In genomic region chr1:191880247-191880646, GRCm38 (mm10) we compare ENCODE assay signal across 18 mouse cellular contexts. TPM values are rescaled to one million over a fixed set of nuclear protein-coding genes. Genes with fewer than 3 reads are reported as not detected.
DNase-seq lines count a peak whose midpoint lies in the region; ATAC-seq lines count a peak whose summit lies in the region.
"Had no signal": no experiment of that assay in that cellular context is flagged by ENCODE, and none has a peak within 500 bp of the region (broad histone marks: within the 10 kb centered on the region; RNA-seq: fewer than 3 reads in every experiment).

No protein-coding gene starts in this region.

- H3K9me3 ChIP-seq in midbrain, embryonic 11.5 days (ENCODE audit: control insufficient read depth, low read length): no peaks in the 10 kb centered on the region
- H3K9me3 ChIP-seq in midbrain, embryonic 13.5 days: no peaks in the 10 kb centered on the region
- H3K9me3 ChIP-seq in liver, embryonic 13.5 days (replicated peaks): no peaks in the 10 kb centered on the region
- H3K9me3 ChIP-seq: forebrain, embryonic 15.5 days; neural tube, embryonic 12.5 days had no signal

- H3K9ac ChIP-seq in midbrain, embryonic 11.5 days (ENCODE audit: low read length): no peak overlapping the region
- no peak overlapping the region for H3K9ac ChIP-seq in midbrain, embryonic 13.5 days (replicated peaks)
- peak overlapping the region; percentile 42; the same call in 1 of the 2 replicates for H3K9ac ChIP-seq in liver, embryonic 13.5 days
- H3K9ac ChIP-seq: forebrain, embryonic 15.5 days; lung, embryonic 14.5 days; neural tube, embryonic 12.5 days had no signal

- H3K4me3 ChIP-seq in midbrain, embryonic 11.5 days (ENCODE audit: low read depth, low read length): no peak overlapping the region
- no peak overlapping the region for H3K4me3 ChIP-seq in midbrain, embryonic 13.5 days (replicated peaks)
- H3K4me3 ChIP-seq in liver, embryonic 13.5 days (replicated peaks): no peak overlapping the region
- H3K4me3 ChIP-seq: forebrain, embryonic 15.5 days; neural tube, embryonic 12.5 days had no signal

- no peak overlapping the region for H3K27ac ChIP-seq in midbrain, embryonic 11.5 days (ENCODE audit: low read depth, low read length)
- no peak overlapping the region for H3K27ac ChIP-seq in midbrain, embryonic 13.5 days
- peak overlapping the region; percentile 84 for H3K27ac ChIP-seq in liver, embryonic 13.5 days
- H3K27ac ChIP-seq: forebrain, embryonic 15.5 days; neural tube, embryonic 12.5 days; stomach, postnatal 0 days had no signal

- no peaks in the 10 kb centered on the region for H3K4me1 ChIP-seq in midbrain, embryonic 11.5 days (ENCODE audit: control insufficient read depth, insufficient read depth, low read length)
- 0 out of 2 replicates have a peak, but pooled peaks cover 9% of the 10 kb centered on the region for H3K4me1 ChIP-seq in midbrain, embryonic 13.5 days (replicated peaks)
- H3K4me1 ChIP-seq in liver, embryonic 13.5 days (replicated peaks): peaks cover 75% of the 10 kb centered on the region
- H3K4me1 ChIP-seq: neural tube, embryonic 12.5 days had no signal

- no peaks in the 10 kb centered on the region for H3K27me3 ChIP-seq in midbrain, embryonic 11.5 days (ENCODE audit: control insufficient read depth, insufficient read depth, low read length)
- H3K27me3 ChIP-seq in midbrain, embryonic 13.5 days: no peaks in the 10 kb centered on the region
- H3K27me3 ChIP-seq in liver, embryonic 13.5 days: peaks cover 23% of the 10 kb centered on the region
- H3K27me3 ChIP-seq: forebrain, embryonic 15.5 days; neural tube, embryonic 12.5 days; Patski had no signal

- ATAC-seq in midbrain, embryonic 11.5 days (ENCODE audit: low FRiP score): no peak
- ATAC-seq in midbrain, embryonic 13.5 days: no peak
- ATAC-seq in liver, embryonic 13.5 days (ENCODE audit: low read depth): peak; percentile 75
- ATAC-seq in activated CD4-positive, CD25-positive, alpha-beta regulatory T cell, adult 4 months: no peak
- ATAC-seq: forebrain, embryonic 15.5 days; hindbrain, embryonic 16.5 days; Patski had no signal

- no peak overlapping the region for H3K4me2 ChIP-seq in midbrain, embryonic 11.5 days
- H3K4me2 ChIP-seq in midbrain, embryonic 13.5 days (replicated peaks): no peak overlapping the region
- H3K4me2 ChIP-seq in liver, embryonic 13.5 days: peak overlapping the region; percentile 48
- H3K4me2 ChIP-seq: forebrain, embryonic 15.5 days; lung, embryonic 14.5 days; neural tube, embryonic 12.5 days had no signal

- peak; percentile 49 for DNase-seq in midbrain, embryonic 11.5 days (ENCODE audit: low spot score, missing footprints)
- DNase-seq in c-Kit-negative CD71-positive TER-119-positive erythroid progenitor cells, embryonic 14.5 days (ENCODE audit: low read depth, low spot score): peak; percentile 70
- DNase-seq in liver, embryonic 13.5 days: peak; percentile 76
- no peak for DNase-seq in frontal cortex, postnatal 25 days (ENCODE audit: low spot score in 2 of 2)
- no peak for DNase-seq in kidney, postnatal 25 days
- DNase-seq: cerebellum, adult 11 months; heart, adult 18-20 months; heart, postnatal 36 days; lung, embryonic 14.5 days; right cerebral cortex, postnatal 14 days; thymus, postnatal 14 days had no signal

- no peaks in the 10 kb centered on the region for H3K36me3 ChIP-seq in midbrain, embryonic 11.5 days (ENCODE audit: control insufficient read depth, insufficient read depth, low read length)
- no peaks in the 10 kb centered on the region for H3K36me3 ChIP-seq in midbrain, embryonic 13.5 days
- H3K36me3 ChIP-seq in liver, embryonic 13.5 days: no peaks in the 10 kb centered on the region
- H3K36me3 ChIP-seq: forebrain, embryonic 15.5 days; neural tube, embryonic 12.5 days had no signal

- 98% methylated on average over 3 of the region's 3 CpGs for WGBS in midbrain, embryonic 11.5 days
- 94% methylated on average over 3 of the region's 3 CpGs for WGBS in midbrain, embryonic 13.5 days
- WGBS in liver, embryonic 13.5 days (ENCODE audit: insufficient replicate concordance): 56% methylated on average over 3 of the region's 3 CpGs

RNA-seq across cellular contexts. Expression of gene Slc30a1, which starts 26.3 kb away (rescaled TPM):
- polyA plus RNA-seq in midbrain, embryonic 11.5 days (2014; fragmentation: Nextera tagmentation; extraction: Ambion mirVana): 2.4 and 2.6 TPM in 2 replicates
- polyA plus RNA-seq in midbrain, embryonic 13.5 days (2015; fragmentation: Nextera tagmentation; extraction: Ambion mirVana): 1.8 and 2.1 TPM in 2 replicates
- 2.7 and 3.0 TPM in 2 replicates for polyA plus RNA-seq in liver, embryonic 13.5 days (2015; fragmentation: Nextera tagmentation; extraction: Ambion mirVana)
- 1 to 10 TPM; 1.2 to 1.4 TPM for polyA plus RNA-seq in activated CD4-positive, CD25-positive, alpha-beta regulatory T cell, adult 4 months (2017; shearing (Covaris generic))

RNA-seq across cellular contexts. Expression of gene Nek2, which starts 59.0 kb away (rescaled TPM):
- 46.5 and 51.7 TPM in 2 replicates for polyA plus RNA-seq in midbrain, embryonic 11.5 days (2014; fragmentation: Nextera tagmentation; extraction: Ambion mirVana)
- 18.6 and 20.0 TPM in 2 replicates for polyA plus RNA-seq in midbrain, embryonic 13.5 days (2015; fragmentation: Nextera tagmentation; extraction: Ambion mirVana)
- 39.3 and 45.7 TPM in 2 replicates for polyA plus RNA-seq in liver, embryonic 13.5 days (2015; fragmentation: Nextera tagmentation; extraction: Ambion mirVana)
- 1 to 10 TPM; 4.4 to 5.0 TPM for polyA plus RNA-seq in activated CD4-positive, CD25-positive, alpha-beta regulatory T cell, adult 4 months (2017; shearing (Covaris generic))

Comparison
In these comparisons a context has a peak if more than half of its experiments do, and no peak if none do; other contexts are left out.
1. DNase-seq: peak in midbrain, embryonic 11.5 days (single experiment), c-Kit-negative CD71-positive TER-119-positive erythroid progenitor cells, embryonic 14.5 days (single experiment) and liver, embryonic 13.5 days (single experiment); none in frontal cortex, postnatal 25 days (0 of 2) and kidney, postnatal 25 days (0 of 2).